Mouse (Mus musculus) ovary, adult 2 months (tissue): ENCODE data around the gene Rsph1. TPM values are rescaled to one million over a fixed set of nuclear protein-coding genes. Genes with fewer than 3 reads are reported as not detected.

Source experiments
- polyA plus RNA-seq: library from polyadenylated mRNA; depleted of rRNA; stranded (reverse); fragments of >200 nt; gene quantifications from 2 replicates; pipeline ENCODE4 v1.2.3, GENCODE M21; 2012; rRNA removed

Rsph1 gene
- polyA plus RNA-seq = 6.4 and 7.8 TPM in 2 replicates

GRCm38 (mm10) chr17:31276922-31277918, at the start of gene Rsph1:
Gene Rsph1 (minus strand): TSS chr17:31277383.

GRCm38 (mm10) chr17:31286492-31286891, 9.3 kb upstream of the Rsph1 start, which contains the start of gene Slc37a1:
Gene Slc37a1 (plus strand): TSS chr17:31286792.

GRCm38 (mm10) chr17:31207771-31208334, 69.3 kb downstream of the Rsph1 start, which contains the start of gene Ubash3a:
Gene Ubash3a (plus strand): TSS chr17:31207873.

Other genes starting within 250 kb of the Rsph1 start
- 11.1 and 11.5 TPM in 2 replicates for gene Abcg1, start 219.7 kb downstream of the Rsph1 start, polyA plus RNA-seq
- gene Tff3, start 147.7 kb downstream of the Rsph1 start, polyA plus RNA-seq = 2.5 and 2.9 TPM in 2 replicates
- 0.82 TPM in 1 of 2 replicates, not detected in the other for gene Tff2, start 133.1 kb downstream of the Rsph1 start, polyA plus RNA-seq
- gene Tff1, start 112.1 kb downstream of the Rsph1 start, polyA plus RNA-seq = 0.34 and 3.0 TPM in 2 replicates
- 0.06 TPM in 1 of 2 replicates, not detected in the other for gene Tmprss3, start 78.4 kb downstream of the Rsph1 start, polyA plus RNA-seq
- 1.2 and 2.0 TPM in 2 replicates for gene Ubash3a, start 69.5 kb downstream of the Rsph1 start, polyA plus RNA-seq
- gene Slc37a1, start 9.4 kb upstream of the Rsph1 start, polyA plus RNA-seq = 15.2 and 18.6 TPM in 2 replicates
- 19.7 and 31.7 TPM in 2 replicates for gene Pde9a, start 108.8 kb upstream of the Rsph1 start, polyA plus RNA-seq
- gene Wdr4, start 242.6 kb upstream of the Rsph1 start, polyA plus RNA-seq = 64.5 and 67.7 TPM in 2 replicates
- gene Ndufv3, start 242.7 kb upstream of the Rsph1 start, polyA plus RNA-seq = 84.0 and 145 TPM in 2 replicates